Mouse (Mus musculus) forebrain, embryonic 11.5 days (tissue): Measurements from ENCODE around the gene Gm20388. TPM values are rescaled to one million over a fixed set of nuclear protein-coding genes. Genes with fewer than 3 reads are reported as not detected.

Experiments used
- ATAC-seq: fragments of 200-750 bp; cut with Nextera tagmentation; replicated peaks from 2 replicates; pipeline ENCODE4 v1.8.0; 2017; ENCODE audit warnings: moderate TSS enrichment; ENCODE audit not compliant: low FRiP score
- DNase-seq: peaks from one replicate; pipeline ENCODE4 v3.0.0-alpha.2; 2017; ENCODE audit warnings: low spot score
- H3K27ac ChIP-seq: fragments of 300-500 bp; sonication (generic); 2 replicates; pipeline ENCODE4 v1.5.1; 2014; ENCODE audit warnings: low read depth, low read length
- H3K27me3 ChIP-seq: fragments of 300-500 bp; sonication (generic); 2 replicates; pipeline ENCODE4 v1.6.1; 2014; ENCODE audit warnings: mild to moderate bottlenecking, low read length, mixed read lengths; ENCODE audit not compliant: control insufficient read depth, insufficient read depth
- H3K36me3 ChIP-seq: fragments of 300-500 bp; sonication (generic); 2 replicates; pipeline ENCODE4 v1.6.1; 2014; ENCODE audit warnings: mild to moderate bottlenecking, low read length, moderate library complexity, mixed read lengths; ENCODE audit not compliant: control insufficient read depth, insufficient read depth
- H3K4me1 ChIP-seq: fragments of 300-500 bp; sonication (generic); replicated peaks from 2 replicates; pipeline ENCODE4 v1.6.1; 2014; ENCODE audit warnings: low read length, mixed read lengths; ENCODE audit not compliant: control insufficient read depth, insufficient read depth
- H3K4me2 ChIP-seq: fragments of 300-500 bp; sonication (generic); 2 replicates; pipeline ENCODE4 v1.6.1; 2014; ENCODE audit warnings: low read depth, mild to moderate bottlenecking, low read length, moderate library complexity, mixed read lengths; ENCODE audit not compliant: severe bottlenecking
- H3K4me3 ChIP-seq: fragments of 300-500 bp; sonication (generic); 2 replicates; pipeline ENCODE4 v1.5.1; 2014; ENCODE audit warnings: low read depth, low read length
- H3K9ac ChIP-seq: fragments of 300-500 bp; sonication (generic); 2 replicates; pipeline ENCODE4 v1.6.1; 2014; ENCODE audit warnings: low read length
- H3K9me3 ChIP-seq: fragments of 300-500 bp; sonication (generic); 2 replicates; pipeline ENCODE4 v1.6.1; 2016; ENCODE audit warnings: low read length, mixed read lengths; ENCODE audit not compliant: control insufficient read depth
- WGBS: fragments of 180-500 bp; shearing (Covaris S2); extraction: QIAGEN DNeasy Blood & Tissue Kit; methylation state at CpG from one replicate; pipeline ENCODE4 v1.1.7; 2014; 5-methylcytosine and 5-hydroxymethylcytosine counted together
- polyA plus RNA-seq: library from polyadenylated mRNA; unstranded; fragments of >200 nt; fragmentation: Nextera tagmentation; extraction: Ambion mirVana; gene quantifications from 2 replicates; pipeline ENCODE4 v1.2.1, GENCODE M21; 2014

The Gm20388 gene
- polyA plus RNA-seq, 1 experiment from 2014 or later: not detected

DNA sequence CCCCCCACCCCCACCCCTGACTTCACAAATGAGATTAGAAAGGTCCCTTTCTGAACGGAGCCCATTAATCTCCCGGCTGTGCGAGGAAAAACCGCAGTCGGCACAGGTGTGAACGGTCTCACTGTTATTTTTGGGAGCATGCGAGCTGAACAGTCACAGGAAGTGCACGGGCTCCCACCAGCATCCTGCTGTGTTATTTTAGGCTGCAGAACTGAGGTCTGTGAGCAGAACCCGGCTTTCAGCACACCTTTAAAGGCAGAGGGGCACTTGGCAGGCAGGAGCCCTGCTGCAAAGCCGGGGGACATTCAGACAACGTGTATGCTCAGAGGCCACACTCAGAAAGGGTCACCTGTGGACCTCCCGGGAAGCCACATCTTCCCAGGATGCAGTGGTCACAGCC lies 1110.8 kb downstream of the Gm20388 start:
- Histone ChIP-seq H3K9me3 (no peaks in the 10 kb centered on the region), H3K27me3 (no peaks in the 10 kb centered on the region; the same call in 1 of the 2 replicates), H3K9ac (no peak overlapping the region), H3K4me3 (no peak overlapping the region), H3K36me3 (no peaks in the 10 kb centered on the region), H3K4me1 (no peaks in the 10 kb centered on the region), H3K4me2 (no peak overlapping the region), H3K27ac (no peak overlapping the region)
- DNase-seq: no peak
- ATAC-seq: no peak
- WGBS: 63% methylated on average over 12 of the region's 12 CpGs

DNA sequence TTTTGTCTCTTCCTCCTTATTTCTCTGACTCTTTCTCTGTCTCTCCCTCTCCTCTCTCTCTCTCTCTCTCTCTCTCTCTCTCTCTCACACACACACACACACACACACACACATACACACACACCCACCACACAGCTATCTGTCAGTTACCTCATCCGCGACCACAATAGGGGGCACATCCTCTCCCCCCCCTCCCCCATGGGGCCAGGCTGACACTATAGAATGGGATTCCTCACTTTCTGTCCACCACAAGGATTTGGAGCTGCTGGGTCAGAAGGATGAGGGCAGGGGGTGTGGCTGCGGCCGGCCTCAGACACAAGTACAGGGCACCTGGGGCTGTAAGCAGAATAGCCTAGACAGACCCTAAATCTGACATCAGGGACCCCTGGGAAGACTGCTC lies 1112.4 kb downstream of the Gm20388 start:
- WGBS: 91% methylated on average over 4 of the region's 4 CpGs
- no peak for ATAC-seq
- no peaks in the 10 kb centered on the region; the same call in 1 of the 2 replicates for H3K27me3 ChIP-seq

GRCm38 (mm10) chr8:121023736-121024135 lies 1113.1 kb downstream of the Gm20388 start:
- H3K36me3 ChIP-seq: no peaks in the 10 kb centered on the region
- 0 out of 2 replicates have a peak, but pooled peaks cover 3% of the 10 kb centered on the region for H3K4me1 ChIP-seq
- H3K27ac ChIP-seq: no peak overlapping the region
- 85% methylated on average over 18 of the region's 18 CpGs for WGBS
- H3K27me3 ChIP-seq: no peaks in the 10 kb centered on the region; the same call in 1 of the 2 replicates
- H3K4me2 ChIP-seq: no peak overlapping the region
- no peak overlapping the region for H3K4me3 ChIP-seq
- no peak overlapping the region for H3K9ac ChIP-seq
- H3K9me3 ChIP-seq: no peaks in the 10 kb centered on the region
- ATAC-seq (no peak), DNase-seq (no peak)

More for the DNA sequence above, 1112.4 kb downstream of the Gm20388 start:
- no peak overlapping the region for H3K4me3 ChIP-seq
- DNase-seq: no peak
- H3K27ac ChIP-seq: no peak overlapping the region
- no peaks in the 10 kb centered on the region for H3K9me3 ChIP-seq
- no peak overlapping the region for H3K9ac ChIP-seq
- H3K36me3 ChIP-seq: no peaks in the 10 kb centered on the region
- H3K4me2 ChIP-seq: no peak overlapping the region
- 0 out of 2 replicates have a peak, but pooled peaks cover 3% of the 10 kb centered on the region for H3K4me1 ChIP-seq

DNA sequence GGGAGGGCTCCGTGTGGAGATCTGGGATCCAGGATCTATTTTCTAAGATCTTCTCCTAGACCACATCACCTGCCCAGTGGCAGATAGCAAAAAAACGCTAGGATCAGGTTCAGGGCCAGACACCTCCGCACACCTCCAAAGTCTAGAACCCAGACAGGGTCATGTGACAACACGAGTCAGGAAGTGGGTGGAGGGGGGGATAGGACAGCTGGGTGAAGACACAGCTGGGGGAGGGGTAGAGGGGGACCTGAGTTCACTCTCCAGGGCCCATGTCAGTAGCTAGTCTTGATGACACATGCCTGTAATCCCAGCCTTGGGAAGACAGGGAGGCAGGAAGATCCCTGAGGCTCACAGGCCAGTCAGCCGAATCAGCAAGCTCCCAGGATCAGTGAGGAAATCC lies 1114.8 kb downstream of the Gm20388 start:
- ATAC-seq (no peak), DNase-seq (no peak)
- Histone ChIP-seq H3K9ac (no peak overlapping the region), H3K27ac (no peak overlapping the region), H3K4me2 (no peak overlapping the region), H3K36me3 (no peaks in the 10 kb centered on the region), H3K4me1 (0 out of 2 replicates have a peak, but pooled peaks cover 3% of the 10 kb centered on the region), H3K27me3 (no peaks in the 10 kb centered on the region; the same call in 1 of the 2 replicates), H3K9me3 (no peaks in the 10 kb centered on the region), H3K4me3 (no peak overlapping the region)
- 87% methylated on average over 5 of the region's 5 CpGs for WGBS

- Histone ChIP-seq H3K36me3 (no peaks in the 10 kb centered on the region), H3K9ac (no peak overlapping the region), H3K9me3 (no peaks in the 10 kb centered on the region), H3K27ac (no peak overlapping the region), H3K4me3 (no peak overlapping the region), H3K27me3 (no peaks in the 10 kb centered on the region; the same call in 1 of the 2 replicates), H3K4me1 (0 out of 2 replicates have a peak, but pooled peaks cover 3% of the 10 kb centered on the region), H3K4me2 (no peak overlapping the region)
- ATAC-seq (no peak), DNase-seq (no peak)
- 53% methylated on average over 13 of the region's 13 CpGs for WGBS
These were observed 1117.1 kb downstream of the Gm20388 start for GRCm38 (mm10) chr8:121027787-121028186.

DNA sequence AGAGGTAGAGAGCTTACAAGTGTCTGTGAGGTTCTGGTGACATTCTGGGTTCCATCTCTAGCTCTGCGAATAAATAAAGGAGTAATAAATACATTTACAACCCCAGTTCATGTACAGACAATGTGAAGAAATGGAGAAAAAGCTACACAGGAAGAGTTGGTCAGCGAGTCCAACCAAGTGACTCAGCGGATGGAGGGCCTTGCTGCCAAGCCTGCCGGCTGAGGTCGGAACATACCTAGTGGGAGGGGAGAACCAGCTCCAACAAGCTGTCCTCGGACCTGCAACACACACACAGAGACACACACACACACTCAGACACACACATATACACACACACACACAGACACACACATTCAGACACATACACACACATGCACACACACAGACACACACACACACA lies 1118.4 kb downstream of the Gm20388 start:
- ATAC-seq (no peak), DNase-seq (no peak)
- Histone ChIP-seq H3K4me3 (no peak overlapping the region), H3K4me2 (no peak overlapping the region), H3K36me3 (no peaks in the 10 kb centered on the region), H3K9me3 (no peaks in the 10 kb centered on the region), H3K4me1 (0 out of 2 replicates have a peak, but pooled peaks cover 3% of the 10 kb centered on the region), H3K27ac (no peak overlapping the region), H3K27me3 (no peaks in the 10 kb centered on the region; the same call in 1 of the 2 replicates), H3K9ac (no peak overlapping the region)
- whole genome bisulfite sequencing: 85% methylated on average over 6 of the region's 6 CpGs

DNA sequence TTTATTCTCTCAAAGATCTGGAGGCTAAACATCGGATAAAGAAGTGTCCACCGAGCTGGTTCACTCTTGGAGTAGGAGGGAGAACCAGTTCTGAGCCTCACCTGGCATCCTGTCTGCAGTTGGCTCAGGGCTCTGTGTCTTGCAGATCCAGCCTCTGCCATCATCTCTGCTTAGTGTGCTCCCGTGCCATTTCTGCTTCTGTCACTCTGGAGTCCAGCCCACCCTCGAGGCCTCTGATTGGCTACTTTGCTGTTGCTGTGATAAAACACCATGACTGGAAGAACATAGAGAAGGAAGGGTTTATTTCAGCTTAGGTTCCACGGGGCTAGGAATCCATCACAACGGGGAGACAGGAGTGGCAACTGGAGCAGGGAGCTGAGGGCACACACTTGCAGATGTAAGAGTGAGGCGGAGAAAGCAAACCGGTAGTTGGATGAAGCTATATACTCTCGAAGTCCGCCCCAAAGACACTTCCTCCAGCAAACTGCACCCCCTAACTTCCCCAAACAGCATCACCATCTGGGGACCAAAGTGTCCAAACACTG lies 1119.9 kb downstream of the Gm20388 start:
- 81% methylated on average over 10 of the region's 10 CpGs for WGBS
- H3K4me1 ChIP-seq: 0 out of 2 replicates have a peak, but pooled peaks cover 3% of the 10 kb centered on the region
- DNase-seq (no peak), ATAC-seq (no peak)
- H3K36me3 ChIP-seq: no peaks in the 10 kb centered on the region
- H3K4me2 ChIP-seq: no peak overlapping the region
- no peak overlapping the region for H3K4me3 ChIP-seq
- no peaks in the 10 kb centered on the region for H3K27me3 ChIP-seq
- H3K27ac ChIP-seq: no peak overlapping the region
- H3K9me3 ChIP-seq: no peaks in the 10 kb centered on the region
- no peak overlapping the region for H3K9ac ChIP-seq

DNA sequence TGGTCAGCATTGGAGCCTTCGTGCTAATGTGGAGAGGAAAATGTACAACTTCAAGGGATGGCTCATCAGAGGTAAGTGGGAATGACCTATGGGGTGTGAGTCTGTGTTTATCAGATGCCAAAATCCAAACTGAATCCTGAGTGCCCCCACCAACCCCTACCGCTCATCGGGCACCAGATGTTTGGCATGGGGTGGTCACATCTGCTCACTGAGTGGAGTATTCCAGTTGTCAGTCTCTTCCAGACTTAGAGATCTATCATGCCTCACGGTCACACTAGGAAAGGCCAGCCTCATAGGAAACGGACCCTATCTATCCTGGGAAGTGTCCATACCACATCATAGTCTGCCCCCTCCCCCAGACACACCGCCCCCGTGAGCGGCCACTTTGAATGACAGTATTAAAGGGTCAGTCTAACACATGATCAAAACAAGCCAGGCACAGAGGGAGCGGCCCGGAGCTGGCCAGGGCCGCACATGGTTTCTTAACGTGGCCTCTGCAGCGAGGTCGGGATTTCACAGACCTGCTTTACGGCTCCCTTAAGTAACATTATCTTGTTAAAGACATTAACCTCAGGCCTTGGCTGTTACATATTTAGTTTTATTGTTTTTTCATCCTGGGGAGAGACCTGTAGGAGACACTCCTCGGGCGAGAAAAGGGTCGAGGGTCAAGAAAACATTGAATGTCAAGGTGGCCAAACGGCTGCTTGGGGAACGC lies 1122.8 kb downstream of the Gm20388 start:
- DNase-seq (no peak), ATAC-seq (no peak)
- H3K36me3 ChIP-seq: no peaks in the 10 kb centered on the region
- H3K27me3 ChIP-seq: no peaks in the 10 kb centered on the region; the same call in 1 of the 2 replicates
- 81% methylated on average over 20 of the region's 20 CpGs for WGBS
- no peak overlapping the region for H3K4me2 ChIP-seq
- no peak overlapping the region for H3K4me3 ChIP-seq
- no peaks in the 10 kb centered on the region for H3K9me3 ChIP-seq
- no peak overlapping the region for H3K27ac ChIP-seq
- H3K9ac ChIP-seq: no peak overlapping the region
- H3K4me1 ChIP-seq: no peaks in the 10 kb centered on the region
